Mouse (Mus musculus): ENCODE results near the gene Slc10a7.
"Not testable (repeated sequence)": the region's sequence is repeated elsewhere in the genome, so short reads cannot be mapped to it uniquely, and the experiment has no call there.

Gene Slc10a7

DNA sequence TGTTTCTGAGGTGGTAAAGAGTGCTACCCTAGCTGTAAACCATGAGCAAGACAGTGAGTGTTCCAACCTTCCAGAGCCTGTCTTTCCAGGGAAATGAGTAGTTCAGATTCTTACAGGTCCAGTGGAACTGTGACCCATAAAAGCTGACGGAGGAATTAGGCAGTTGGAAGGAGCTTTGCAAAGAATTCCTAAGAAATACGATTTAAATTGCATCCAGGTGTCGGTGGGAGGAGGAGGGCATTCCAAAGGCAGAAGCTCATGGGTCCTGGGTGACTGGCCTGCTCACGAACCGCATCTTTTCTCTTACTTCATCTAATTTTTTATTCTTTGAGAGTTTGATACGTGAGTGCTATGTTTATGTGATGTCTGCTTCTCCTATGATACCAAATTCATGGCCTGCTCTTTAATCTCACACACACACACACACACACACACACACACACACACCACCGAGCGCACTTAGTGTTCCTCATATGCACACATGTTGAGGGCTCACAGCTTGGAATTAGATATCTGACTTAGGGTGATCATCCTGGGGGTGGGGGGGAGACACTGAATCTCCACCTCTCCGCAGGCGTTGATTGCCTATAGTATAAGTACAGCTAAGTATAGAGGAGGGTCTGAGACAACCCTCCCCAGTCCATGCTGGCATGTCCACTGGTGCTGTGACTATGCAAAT lies 169.5 kb downstream of the Slc10a7 start:
- DNase-seq = no peak

DNA sequence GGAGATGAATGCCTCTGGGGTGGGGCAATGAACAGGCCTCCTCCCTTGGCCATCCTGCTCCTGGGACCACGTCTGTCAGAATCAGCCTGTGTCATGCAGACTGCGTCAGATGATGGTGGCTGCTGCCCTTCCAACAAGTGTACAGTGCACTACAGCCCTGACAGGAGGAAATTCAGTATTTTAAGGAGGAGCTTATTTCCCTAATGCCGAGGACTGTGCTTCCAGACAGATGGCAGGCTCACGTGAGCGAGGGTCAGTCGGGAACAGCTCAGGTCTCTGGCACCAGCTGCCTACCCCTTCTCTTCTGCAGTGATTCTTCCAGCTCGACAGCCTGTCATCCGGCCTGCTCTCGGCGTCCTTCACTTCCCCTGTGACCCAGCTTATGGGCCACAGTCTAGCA lies 181.6 kb downstream of the Slc10a7 start:
- no peak for DNase-seq

DNA sequence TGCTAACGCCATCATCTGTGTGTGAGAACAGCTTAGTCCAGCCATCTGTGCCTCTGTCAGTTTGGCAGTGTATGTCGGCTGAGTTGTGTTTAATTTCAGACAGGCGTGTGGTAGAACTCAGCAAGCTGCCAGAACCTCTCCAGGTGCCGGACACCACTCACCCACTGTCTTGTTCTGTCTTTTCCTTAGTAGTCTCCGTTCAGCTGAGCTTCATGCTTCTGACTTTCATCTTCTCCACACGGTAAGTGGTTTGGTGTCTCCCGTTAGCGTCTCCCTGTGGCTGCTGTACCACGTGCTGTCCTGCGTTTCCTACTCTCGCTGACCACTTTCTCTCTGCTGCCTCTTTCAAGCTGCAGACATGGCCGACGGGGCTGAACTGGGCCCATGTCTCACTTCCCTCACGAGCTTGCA lies 189.2 kb downstream of the Slc10a7 start:
- no peak for DNase-seq

DNA sequence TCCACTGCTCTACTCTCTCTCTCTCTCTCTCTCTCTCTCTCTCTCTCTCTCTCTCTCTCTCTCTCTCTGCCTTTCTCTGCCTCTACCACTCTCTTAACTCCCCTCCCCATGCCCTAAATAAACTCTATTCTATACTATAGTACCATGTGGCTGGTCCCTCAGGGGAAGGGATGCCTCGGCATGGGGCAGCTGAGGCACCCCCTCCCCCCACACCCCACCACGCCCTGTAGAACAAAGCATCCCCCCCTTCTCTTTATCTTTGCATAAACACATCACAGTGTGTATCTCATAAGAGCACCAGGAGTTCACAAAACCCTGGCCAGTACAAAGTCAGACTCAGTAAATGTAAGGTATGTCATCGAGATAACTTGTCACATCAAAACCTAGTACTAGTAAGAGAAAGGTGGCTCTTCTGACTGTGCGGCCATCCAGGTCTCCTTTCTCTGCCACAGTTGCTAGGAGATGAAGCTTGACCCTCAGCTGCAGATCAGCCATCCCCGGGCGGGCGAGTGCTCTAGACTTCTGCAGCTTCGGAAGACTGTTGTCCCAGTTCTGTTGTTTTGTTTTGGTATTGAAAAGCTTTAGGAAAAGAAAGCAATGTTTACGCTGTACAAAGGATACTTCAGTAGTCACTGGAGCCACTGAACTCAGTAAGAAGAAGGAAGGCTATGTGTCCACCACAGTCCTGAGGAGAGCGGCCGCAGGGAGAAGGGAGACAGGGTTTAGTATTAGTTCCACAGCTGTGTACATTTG lies 194.1 kb downstream of the Slc10a7 start:
- DNase-seq = no peak

DNA sequence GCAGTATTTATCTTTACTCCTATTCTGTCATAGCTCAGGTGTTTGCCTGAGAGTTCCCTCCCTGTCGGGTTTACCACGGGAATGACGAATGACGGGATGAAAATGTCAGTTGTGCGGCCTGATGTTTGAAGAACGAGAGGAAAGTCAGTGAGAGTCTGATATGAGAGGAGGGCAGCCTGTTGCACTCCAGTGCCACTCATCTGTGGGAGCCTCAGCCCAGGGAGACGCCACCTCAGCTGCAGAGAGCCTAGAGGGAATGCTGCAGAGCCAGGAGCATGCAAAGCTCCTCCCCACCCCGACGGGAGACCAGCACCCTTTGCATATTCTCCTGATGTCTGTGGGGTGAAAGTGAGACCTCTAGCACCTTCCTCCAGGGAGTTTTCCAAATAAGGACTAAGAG lies 196.8 kb downstream of the Slc10a7 start:
- DNase-seq = no peak

DNA sequence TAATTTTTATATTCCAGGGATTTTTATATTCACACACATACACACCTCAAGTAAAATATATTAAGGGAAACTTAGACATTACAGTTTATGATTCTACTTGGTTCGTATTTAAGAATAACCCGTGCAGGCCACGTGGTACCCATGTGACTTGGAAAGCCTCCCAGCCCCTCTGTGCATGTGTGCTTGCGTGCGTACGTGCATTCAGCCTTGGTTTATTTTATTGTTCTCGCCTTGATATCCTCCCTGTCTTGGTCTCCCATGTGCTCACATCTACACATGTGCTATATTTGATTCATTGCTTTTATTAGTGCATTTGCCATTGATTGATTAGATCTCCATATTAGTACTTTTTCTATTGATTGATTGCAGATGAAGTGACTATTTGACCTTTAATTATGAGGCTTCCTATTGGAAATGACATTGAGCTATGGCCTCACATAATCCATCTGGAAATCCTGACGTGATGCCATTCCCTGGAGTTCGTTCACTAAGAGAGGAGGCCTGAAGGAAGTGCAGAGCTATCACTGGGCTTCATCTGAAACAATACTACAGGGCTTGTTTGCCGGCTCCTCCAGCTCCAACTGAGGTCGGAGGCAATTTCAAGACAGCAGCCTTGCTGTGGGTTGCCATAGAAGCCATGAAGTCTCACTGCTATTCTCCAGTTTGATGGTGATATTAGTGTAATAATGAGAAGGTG lies 200.9 kb downstream of the Slc10a7 start:
- no peak for DNase-seq

DNA sequence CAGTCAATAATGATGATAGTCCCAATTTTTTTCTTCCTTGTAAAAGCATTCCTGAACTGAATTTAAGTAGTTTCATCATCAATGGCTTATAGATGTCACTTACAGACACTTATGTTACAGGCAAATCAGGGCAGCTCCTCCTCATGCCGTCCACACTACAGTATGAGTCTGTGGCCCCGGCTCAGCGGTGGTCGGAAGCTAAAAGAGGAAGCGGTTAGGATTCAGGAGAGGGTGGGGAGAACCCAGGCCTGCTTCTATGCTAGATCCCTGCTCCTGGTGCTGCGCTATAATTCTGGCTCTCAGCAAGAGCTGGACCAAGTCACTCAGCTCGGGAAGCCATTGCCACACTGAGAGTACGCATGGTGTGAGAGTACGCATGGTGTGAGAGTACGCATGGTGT lies 201.8 kb downstream of the Slc10a7 start:
- no peak for DNase-seq

DNA sequence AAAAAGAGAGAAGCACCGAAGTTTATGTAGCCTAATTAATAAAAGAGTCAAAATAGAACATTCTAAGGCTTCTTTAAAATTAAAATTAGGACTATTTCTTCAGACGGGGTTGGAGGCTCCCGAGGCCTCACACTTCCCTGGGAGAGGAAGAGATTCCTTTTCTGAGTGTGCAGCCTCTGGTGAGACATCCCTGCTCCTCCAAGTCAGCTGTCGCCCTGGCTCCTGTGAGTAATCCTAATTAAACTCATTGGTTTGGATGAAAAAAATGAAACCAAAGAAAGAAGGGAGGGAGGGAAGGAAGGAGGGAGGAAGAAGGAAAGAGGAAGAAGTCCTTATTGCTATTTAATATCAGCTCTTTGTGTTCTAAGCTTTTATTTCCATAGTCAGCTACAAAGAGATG lies 205.7 kb downstream of the Slc10a7 start:
- DNase-seq = no peak

DNA sequence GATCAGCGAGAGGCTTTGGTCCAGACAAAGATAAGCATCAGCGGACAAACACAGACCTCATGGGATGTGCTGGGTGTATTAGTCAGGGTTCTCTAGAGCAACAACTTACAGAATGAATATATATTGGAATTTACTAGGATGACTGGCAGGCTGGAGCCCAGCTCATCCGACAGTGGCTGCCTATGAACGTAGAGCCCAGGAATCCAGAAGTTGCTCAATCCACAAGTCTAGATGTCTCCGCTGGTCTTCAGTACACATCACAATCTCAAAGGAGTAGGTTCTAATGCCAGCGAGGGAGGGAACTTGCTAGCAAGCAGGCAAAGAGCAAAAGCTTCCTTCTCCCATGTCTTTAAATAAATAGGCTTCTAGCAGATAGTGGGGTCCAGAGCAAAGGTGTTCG lies 207.4 kb downstream of the Slc10a7 start:
- DNase-seq = no peak

DNA sequence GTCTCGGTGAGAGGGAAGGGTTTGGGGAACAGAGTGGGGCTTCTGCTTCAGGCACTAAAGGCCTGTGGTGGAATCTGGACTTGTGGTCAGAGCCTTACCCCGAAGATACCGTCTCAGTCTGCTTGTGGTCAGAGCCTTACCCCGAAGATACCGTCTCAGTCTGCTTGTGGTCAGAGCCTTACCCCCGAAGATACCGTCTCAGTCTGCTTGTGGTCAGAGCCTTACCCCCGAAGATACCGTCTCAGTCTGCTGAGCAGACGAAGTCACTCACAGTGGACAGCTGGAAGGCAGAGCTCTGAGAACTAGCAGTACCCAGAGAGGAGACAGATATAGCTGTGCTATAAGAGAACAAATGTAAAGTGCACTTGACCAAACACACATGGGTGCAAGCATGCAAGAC lies 208.0 kb downstream of the Slc10a7 start:
- not testable (repeated sequence) for DNase-seq

DNA sequence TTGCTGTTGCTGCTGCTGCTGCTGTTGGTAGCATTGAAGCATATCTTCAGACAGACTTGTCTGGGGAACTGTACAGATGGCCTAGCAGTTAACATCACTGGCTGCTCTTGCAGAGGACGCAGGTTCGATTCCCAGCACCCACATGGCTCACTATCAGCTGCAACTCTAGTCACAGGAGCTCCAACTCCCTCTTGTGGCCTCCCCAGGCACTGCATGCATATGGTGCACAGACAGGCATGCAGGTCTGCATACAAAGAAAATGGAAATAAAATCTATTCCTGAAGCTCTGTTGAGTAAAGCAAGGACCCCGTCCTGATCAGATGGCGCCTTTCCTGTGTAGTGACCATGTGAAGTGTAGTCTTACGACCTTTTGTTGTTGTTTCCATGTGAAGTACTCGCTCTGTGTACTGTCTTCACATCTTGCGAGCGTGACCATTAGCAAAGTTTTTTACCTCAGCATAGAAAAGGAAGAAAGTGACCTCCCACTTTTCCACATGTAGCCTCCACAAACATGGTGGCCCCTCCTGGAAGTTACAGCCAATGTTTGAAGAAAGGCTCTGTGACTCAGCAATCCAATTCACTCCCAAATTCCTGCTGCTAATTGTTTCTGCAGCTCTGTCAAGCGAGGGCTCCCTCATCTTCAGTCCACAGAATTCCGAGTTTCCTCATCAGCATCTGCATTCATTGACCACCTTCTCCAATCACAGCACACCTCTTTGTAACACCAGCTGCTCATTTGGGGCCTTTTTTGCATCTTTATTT lies 210.3 kb downstream of the Slc10a7 start:
- DNase-seq = no peak

DNA sequence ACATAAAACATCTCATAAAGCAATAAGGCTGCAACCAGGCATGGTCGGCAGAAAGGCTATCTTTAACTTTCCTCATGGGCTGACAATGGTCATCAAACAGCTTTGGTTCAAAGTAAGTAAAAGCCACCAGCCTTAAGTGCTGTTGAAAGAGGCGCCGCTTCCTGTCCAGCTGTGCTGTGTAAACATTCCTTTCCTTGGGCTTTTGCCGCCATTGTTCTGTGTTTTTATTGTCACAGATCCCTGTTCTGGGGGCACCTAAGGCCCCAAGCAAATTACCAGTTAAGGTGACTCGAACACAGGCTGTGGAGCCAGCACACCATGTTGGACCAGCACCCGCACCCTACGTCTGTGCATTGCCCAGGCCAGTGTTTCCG lies 210.9 kb downstream of the Slc10a7 start:
- DNase-seq = peak; percentile 55

DNA sequence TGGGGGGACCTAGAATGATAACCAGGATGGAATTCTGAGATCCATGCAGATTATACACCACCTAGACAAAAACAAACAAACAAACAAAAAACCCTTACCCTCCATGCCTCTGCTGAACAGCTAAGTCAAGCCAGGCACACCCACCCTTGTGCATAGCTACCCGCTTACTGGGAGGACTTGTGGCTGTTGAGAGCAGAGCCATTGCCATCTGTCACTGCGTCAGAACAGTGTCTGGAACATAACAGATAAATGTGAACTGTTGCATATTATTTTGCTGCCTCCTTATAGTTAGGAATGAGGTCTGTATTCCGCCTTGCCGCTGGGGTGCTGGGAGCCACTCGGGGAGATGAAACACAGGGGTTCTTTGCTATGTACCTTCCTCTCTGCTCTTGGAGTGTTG lies 212.4 kb downstream of the Slc10a7 start:
- no peak for DNase-seq

DNA sequence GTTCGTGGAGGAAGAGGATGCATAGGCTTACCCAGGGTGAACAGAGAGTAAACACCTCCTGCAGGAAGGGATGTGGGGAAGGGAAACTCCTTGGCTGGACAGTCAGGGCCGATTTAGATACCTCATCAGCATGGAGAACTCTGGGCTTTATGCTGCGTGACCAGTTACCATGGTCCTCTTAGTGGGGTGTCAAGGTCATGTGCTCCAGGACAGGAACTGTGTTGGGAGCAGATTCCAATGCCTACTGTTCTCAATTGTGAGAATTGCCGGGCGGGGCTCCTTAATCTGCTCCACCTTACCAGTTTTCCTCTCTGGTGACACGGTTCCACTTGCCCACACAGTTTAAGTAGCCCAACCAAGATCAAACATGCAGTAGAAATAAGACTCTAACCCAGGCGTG lies 213.1 kb downstream of the Slc10a7 start:
- no peak for DNase-seq

DNA sequence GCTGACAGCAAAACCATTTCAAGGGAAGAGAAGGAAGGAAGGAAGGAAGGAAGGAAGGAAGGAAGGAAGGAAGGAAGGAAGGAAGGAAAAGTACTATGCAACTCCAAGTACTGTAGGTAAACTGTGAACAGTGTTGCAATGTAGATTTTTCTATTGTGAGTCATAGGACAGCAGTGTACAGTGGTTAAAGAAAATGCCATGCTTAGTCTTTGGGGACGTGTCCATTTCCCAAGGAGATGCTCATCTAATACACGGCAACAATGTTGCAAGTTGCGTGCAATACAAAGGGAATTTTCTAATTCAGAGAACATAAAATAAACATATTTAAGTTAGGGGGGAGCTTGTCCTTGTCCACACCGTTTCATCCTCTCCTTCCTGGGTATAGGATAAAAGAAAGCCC lies 215.7 kb downstream of the Slc10a7 start:
- DNase-seq = no peak

DNA sequence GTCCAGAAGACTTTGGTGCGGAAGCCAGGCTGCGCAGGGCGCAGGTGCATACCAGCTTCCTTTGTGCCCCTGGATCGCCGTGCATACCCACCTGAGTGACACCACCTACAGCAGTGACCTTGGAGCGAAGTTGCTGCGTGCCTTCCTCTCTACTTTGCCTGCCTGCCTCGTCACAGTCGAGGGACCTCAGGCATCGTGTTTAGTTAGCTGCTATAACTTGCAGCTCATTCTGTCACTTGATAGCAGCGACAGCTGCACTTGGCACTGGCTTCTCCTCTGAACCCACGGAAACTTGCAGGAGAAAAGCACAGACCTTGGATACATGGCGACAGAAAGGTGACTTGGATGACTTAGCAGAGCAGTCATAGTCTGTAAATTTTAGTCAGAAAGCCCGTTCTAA lies 219.1 kb downstream of the Slc10a7 start:
- no peak for DNase-seq

DNA sequence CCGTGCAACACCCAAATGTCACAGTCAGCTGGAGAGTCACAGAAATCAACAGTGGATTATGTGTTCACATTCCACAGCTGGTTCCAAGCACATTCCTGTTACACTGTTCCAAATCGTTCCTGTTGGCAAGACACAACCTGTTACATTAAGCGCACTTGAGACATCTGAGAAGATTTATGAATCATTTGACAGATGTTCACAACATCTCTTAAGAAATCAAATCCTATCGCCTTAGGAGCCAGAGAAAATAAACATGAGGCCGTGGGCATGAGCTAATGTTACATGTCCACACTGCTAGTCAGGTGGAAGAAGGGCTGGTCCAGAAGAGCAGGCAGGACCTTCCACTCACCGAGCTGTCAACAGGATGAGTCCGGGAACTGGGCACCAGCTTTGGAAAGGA lies 223.3 kb downstream of the Slc10a7 start:
- DNase-seq = peak; percentile 33

DNA sequence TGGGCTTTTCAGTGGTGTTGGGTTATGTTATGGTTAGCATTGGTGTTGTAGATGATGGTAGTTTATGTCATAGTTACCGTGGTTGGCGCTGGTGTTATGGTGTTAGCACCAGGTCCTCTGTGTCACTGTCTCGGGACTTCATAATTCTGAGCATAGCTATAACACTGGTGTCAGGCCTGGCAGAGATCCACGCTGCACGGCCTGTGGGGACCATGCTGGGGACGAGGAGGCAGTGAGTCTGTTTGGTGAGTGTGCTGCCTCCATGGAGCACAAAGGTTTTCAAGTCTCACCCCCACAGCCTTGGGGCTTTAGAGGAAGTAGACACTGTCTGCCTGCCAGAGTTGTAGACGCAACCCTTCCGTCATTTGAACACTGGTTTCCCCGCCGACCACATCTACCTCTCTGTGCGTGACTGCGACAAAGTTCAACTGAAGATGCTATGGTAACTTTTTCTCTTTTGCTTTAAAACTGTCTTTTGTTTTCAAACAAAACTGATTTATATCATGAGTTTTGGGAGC lies 223.9 kb downstream of the Slc10a7 start:
- DNase-seq = peak; percentile 55

DNA sequence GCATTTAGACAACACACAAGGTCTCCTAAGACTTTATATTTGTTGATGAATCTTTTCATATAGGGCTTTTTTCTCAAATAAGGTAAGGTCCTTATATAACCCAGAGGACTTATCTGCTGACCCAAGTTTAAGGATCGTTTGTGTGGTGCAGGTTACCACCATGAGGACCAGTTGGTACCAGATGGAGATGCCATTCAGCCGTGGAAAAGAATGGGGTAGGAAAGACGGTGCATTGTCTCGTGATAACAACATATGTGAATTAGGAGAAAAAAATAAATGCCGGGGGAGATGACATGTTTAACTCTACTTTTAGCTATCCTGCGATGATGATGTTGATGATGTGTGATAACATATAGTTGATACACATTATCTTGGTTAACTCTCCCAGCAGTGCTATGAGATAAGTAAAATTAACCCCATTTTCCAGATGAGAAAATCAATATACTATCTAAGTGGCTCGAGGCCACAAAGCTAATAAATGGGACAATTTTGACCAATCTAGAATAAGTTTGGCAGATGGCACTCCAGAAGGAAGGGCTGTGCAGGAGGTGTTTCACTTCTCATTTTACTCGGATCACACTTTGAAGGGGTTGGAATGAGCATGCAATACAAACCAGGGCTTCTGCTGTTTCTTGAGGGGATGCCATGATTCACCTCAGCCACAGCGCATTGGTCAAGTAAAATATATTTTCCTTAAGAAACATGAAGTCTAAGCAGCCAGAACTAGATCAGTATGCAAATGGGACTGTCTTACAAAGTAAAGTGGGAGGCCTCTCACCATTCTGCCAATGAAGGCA lies 225.8 kb downstream of the Slc10a7 start:
- DNase-seq = no peak

DNA sequence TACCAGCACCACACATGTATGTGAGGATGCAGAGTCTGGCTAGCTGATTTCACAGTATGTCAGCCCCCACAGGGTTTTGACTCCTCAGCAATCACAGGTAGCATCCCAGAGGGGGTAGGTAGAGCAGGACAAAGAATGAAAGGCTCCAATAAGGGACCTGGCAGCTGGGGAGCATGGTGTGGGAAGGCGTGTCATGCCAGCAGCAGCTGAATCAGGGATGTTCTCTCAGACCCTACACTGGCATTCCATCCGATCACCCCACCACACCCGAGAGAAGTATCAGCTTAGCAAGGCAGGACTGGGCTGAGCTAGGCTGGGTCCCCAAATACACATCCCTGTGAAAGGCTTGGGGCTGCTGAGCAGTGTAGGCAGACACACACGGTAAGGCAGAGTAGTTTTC lies 229.2 kb downstream of the Slc10a7 start:
- DNase-seq = no peak

DNA sequence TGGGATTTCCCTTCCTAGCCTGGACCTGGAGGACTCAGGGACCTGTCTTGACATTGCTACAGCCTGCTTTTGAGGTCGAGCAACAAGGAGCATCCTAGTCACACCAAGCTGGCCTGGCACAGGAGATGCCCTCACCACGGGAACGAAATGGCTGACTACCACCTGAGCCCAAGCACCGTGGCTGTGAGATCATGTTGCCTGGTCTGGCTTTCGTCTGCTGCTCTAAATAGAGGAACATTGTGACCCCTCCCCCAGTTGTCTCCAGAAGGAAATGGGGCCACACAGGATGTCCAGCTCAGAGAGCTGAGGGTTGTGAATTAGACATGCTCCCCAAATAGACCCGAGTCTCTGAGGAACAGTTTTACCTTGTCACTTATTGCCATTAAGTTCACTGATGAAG lies 231.8 kb downstream of the Slc10a7 start:
- DNase-seq = peak; percentile 23

DNA sequence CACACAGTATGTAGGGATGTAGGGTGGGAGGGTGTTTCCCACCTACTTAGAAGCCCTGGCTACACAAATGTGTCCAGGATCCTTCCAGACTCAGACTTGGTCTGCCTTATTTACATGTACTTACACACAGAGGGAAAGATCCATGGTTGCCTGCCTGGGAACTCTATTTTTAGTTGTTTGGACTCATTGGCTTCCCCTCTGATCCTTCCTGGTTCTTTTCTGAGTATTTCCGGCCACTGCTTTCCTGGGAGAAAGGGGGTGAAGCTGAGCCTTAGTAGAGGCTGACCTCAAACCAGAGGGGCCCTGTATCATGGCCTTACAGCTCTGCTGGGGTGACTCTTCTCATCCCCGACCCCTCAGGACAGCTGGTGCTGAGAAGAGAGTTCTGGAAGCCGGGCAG lies 232.3 kb downstream of the Slc10a7 start:
- peak; percentile 22 for DNase-seq

Data from lung, postnatal 10 days (tissue).